Mouse (Mus musculus): ENCODE data around the gene Hacd2.

Hacd2 gene

DNA sequence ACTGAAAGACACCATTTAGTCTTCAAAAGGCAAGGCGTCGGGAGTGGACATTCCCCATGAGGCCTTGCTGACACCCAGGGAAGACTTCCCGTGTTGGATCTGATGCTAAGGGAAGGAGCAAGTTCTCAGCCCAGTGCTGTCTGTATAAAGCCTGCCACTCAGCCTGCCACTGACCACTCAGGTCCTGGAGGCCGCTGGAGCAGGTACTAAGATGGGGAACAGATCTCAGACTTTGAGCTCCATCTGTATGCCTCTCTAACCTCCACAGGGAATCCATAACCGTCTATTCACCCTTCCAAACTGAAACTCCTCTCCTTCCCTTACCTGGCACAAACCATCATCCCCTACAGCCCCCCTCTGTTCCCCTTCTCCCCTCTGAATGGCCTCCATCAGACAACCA lies 91.3 kb downstream of the Hacd2 start:
- no peak for DNase-seq (ENCODE audit: low spot score)

DNA sequence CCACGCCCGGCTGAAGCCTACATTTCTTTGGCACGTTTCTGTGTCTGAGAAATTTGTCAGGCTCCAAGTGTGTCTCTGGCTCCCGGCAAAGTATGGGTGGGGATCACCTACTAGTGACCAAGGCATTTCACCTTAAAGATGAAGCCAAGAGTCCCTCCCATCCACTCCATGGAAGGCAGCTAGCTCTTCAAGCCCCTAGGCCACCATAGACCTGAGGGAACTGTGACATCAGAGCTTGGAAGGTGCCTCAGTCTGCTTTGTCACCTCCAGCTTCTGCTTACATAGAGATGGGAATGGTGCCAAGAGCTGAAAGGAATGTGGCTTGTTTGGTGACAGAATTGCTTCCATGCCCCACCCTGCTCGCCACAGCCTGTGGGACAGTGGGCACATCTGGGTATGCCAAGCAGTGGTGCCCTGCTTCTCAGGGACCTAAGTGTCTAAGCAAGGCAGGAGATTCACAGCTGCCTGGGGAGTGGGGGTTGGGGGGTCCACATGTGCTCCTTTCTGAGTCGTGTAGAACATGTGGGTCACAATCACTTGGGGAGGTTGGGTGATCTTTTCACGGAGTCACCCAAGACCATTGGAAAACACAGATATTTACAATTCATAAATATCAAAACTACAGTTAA lies 94.2 kb downstream of the Hacd2 start:
- DNase-seq (ENCODE audit: low spot score), result no peak

DNA sequence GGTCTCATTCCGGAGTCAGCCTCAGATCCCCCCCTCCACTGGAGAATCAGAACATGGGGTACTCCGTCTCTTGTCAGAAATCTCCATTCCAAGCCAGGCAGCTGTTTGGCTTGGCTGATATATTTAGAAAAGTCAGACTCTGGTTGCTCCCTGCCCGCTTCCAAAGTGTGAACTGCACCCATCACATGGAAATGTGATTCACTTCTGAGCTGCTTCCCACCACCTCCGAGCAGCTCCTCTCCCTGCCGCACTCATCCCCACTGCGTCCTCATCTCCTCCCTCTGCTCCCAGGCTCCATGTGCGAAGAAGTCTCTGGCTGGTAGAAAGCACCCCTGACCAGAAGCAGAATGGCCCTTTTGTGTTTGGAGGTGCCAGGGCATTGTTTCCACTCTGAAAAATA lies 95.2 kb downstream of the Hacd2 start:
- no peak for DNase-seq (ENCODE audit: low spot score)

DNA sequence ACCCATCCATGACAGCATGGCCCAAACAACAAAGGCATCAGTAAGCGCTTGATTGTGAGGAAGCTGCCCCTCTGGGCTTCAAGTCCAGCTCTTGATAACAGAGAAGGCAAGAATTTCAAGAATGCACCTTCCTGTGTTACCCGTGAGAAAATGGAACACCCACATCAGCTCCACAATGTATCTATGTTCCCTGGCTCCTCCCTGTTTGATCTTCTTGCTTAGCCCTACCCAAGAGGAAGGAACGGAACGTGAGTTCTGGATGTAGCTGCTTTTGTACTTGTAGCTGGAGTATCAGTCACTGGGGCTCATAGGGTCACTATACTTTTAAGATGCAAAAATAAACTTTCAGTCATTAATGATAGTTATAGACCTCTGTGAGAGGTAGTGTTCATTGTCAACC lies 98.4 kb downstream of the Hacd2 start:
- no peak for DNase-seq (ENCODE audit: low spot score)

DNA sequence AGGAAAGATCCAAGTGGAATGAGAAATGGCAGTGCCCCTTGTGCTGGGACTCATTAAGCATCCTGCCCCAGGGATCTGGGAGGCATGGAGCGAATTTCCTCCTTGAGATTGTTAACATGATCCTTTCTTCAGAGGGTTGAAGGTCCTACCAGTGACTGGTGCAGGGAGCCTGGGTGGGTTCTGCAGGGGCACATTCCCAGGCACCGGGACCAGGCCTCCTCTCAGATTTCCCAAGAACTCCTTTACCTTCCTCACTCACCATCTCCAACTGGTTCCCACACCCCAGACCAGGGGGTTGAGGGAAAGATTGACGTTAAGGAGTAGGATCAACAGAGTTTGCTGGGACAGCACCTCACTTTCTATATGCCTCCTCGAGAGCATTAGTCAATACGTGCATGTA lies 105.0 kb downstream of the Hacd2 start:
- DNase-seq (ENCODE audit: low spot score), result no peak

DNA sequence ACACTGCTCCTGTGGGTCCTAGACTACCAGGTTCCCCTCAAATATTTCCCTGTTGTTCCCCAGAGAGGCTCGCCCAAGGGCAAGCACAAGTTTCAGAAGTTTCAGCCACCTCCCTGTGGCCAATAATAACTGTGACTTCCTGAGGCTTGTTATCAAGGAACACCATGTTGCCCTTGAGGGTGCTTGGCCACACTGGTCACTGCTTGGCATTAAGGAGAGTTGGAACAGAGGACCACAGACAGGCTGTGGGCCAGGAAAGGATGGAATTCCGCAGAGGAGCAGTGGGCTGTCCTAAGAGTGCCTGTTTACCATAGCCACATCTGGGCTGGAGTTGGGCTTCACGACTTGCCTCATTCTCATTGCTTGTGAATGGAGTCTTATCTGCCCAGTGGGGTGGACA lies 107.9 kb downstream of the Hacd2 start:
- no peak for DNase-seq (ENCODE audit: low spot score)

DNA sequence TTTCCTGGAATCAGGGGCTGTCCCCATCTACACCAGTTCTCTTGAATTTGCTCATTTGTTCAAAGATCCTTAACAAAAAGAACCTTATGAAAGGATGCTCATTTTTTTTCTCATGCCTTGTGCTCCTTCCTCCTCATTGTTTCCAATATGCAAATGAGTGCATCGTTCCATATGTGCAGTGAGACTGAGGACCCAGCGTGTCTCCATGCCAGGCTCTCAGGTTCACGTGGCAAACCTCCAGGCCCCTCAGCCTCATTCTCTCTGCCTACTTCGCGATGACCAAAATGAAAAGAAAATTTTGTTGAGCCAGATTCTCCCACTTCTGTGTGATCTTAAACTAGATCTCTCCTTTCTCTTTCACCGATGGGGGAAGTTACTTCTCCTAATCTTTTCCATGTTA lies 117.2 kb downstream of the Hacd2 start:
- DNase-seq (ENCODE audit: low spot score), result no peak

DNA sequence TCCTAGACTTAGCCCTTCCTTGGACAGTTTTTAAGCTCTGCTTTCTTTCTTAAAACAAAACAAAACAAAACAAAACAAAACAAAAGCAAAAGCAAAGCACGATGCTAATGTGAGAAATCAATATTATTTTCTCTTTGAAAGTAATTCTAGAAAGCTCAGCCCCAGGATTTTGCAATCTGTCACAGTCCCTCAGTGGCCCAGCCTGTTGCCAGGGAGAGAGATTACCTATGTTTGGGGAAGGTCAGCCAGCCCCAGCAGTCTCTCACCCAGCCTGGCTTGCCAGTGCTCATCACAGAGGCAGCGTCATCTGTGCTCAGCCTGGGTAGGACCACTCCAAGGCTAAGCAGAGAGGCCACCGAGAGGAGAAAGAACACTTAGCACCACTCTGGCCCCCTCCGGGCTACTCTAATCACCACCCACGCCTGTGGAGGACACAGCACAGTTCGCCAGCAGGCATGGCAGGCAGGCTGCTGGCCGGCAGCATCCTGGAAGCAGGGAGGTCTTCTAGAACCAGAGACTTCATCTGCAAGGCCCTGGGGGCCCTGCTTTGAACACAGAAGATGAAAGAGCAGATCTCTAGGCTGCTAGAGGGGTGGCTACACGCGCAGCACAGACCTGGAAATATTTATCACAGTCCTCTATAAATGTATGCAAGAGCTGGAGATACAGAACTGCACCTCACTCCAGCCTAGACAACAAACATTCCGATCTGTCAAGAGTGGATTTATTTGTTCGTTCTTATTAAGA lies 117.8 kb downstream of the Hacd2 start:
- no peak for DNase-seq (ENCODE audit: low spot score)

DNA sequence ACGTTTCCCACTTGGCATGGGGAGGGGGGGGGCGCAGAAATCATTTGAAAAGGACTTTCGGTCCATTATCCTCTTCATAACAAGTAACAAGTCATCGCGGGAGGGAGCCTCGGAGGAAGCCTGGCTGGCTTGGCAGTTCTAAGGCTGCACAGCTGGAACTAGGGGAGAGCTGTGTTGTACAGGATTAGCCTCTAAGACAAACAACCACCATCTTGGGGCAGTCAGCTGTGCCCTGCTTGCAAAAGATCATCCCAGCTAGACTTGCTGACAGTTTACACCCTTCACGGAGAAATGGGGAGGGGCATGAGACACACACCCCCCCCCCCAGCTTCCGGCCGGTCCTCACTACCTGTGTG lies 118.4 kb downstream of the Hacd2 start:
- DNase-seq (ENCODE audit: low spot score), result no peak

DNA sequence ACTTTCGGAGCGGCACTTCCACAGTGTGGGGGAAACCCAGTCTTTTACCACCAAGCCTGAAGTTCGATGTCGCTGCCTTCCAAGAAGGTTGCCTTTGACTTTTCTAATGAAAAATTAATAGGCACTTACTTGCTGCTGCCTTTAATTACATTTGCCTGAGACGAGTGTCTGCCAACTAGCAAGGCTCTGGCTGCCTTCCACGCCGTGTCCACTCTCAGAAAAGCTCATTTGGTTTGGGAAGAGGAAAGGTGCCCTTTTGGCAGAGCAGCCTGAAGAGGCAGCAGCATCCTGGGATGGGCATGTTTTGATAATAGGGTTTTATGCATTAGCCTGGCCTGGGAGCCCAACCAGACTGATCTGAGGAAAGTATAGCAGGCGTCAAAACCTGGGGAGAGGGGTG lies 119.6 kb downstream of the Hacd2 start:
- DNase-seq (ENCODE audit: low spot score), result no peak

DNA sequence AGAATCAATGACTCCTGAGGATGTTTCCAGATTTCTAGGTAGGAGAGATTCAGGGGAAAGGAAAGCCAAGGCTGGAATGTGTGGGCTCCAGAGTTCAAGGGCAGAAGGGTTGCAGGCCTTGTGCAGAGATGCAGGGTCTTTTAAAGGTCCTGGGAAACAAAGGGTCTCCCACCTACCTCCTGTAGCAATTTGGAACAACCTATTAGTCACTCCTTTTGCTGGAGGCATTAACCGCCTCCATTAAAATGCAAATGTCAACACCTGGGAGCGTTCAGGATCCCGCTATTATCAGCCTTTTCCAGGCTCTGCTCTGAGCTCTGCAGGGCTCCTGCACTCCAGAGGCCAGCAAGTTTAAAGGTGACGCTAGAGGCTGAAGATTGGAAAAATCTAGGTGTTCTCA lies 123.9 kb downstream of the Hacd2 start:
- no peak for DNase-seq (ENCODE audit: low spot score)

DNA sequence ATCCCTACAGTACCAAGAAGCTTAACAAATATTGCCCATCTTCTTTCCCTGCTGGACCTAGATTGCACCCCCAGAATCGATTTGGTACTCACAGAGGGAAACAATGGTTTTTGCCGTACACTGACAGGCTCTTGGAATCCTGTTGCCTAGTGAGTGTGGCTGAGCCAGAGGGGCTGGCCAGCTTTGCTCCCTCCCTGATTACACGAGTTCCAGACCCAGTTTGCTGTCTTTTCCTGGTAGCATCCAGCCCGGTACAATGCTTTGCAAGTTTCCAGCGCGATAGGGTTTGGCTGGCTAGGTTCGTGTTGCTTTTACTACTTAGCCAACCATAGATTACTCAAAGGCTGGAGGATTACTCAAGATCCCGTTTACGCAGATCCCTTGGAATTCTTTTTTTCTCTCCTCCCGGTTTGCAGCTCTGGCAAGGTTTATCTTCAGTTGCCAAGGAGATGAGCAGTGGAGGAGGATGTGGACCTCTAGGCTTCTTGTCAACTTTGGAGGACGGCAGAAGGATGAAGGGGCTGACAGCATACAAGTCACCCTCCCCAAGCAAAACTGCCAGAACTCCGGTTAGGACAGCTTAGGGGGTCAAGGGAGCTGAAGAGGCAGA lies 131.0 kb downstream of the Hacd2 start:
- DNase-seq (ENCODE audit: low spot score), result no peak

DNA sequence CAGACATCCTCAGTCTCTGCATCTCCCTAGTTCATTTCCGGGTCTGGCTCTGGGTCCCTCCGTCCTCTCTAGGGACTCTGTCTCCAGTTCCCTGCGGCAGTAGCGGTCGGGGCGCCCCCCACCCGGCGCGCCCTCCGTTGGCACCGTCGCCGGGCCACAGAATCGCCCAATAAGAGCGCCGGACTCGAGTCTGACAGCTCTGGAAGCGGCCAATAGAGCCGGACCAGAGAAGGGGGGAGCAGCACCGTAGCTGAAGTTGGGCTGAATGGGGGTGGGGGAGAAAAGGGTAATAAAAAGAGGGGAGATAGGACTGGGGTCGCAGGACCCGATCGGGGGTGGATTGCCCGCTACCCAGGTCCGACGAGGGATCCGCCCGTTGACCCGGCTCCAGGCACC lies 132.0 kb downstream of the Hacd2 start:
- DNase-seq (ENCODE audit: low spot score), result no peak

DNA sequence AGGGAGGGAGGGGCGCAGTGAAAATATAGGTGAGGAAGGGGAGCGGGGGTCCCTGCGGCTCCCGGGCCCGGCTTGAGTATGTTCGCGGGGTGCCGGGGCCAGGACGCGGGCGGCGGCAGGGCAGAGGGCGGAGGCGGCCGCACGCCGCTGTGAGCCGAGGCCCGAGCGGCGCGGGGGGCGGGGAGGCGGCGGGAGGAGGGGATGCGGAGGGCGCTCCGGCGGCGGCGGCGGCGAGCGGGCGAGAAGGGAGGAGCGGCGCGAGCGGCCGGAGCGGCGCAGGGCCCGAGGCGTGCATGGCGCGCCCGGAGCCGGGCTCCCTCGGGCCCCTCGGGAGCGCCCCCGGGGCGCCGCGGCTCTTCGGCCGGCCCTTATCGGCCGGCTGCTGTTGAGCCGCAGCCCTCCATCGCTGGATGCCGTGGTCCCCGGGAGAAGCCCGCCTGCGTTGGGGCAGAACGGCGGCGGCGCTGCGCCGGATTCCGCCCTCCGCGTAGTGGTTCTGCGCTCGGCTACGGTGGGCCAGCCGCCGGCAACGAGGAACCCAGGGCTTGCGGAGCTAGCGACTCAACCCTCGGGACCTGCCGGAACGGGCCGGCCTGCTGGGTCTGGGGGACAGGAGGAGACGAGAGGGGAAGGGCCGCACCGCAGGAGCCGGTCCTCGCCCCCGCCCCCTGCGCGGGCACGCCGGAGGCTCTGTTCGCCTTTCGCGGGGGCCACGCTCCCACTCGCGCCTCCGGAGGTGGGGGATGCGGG lies 132.6 kb downstream of the Hacd2 start, which contains the start of gene Adcy5:
Gene Adcy5, plus strand, starts transcription at position 237 of the 750 bp plus-strand sequence.
- DNase-seq (ENCODE audit: low spot score), result no peak

DNA sequence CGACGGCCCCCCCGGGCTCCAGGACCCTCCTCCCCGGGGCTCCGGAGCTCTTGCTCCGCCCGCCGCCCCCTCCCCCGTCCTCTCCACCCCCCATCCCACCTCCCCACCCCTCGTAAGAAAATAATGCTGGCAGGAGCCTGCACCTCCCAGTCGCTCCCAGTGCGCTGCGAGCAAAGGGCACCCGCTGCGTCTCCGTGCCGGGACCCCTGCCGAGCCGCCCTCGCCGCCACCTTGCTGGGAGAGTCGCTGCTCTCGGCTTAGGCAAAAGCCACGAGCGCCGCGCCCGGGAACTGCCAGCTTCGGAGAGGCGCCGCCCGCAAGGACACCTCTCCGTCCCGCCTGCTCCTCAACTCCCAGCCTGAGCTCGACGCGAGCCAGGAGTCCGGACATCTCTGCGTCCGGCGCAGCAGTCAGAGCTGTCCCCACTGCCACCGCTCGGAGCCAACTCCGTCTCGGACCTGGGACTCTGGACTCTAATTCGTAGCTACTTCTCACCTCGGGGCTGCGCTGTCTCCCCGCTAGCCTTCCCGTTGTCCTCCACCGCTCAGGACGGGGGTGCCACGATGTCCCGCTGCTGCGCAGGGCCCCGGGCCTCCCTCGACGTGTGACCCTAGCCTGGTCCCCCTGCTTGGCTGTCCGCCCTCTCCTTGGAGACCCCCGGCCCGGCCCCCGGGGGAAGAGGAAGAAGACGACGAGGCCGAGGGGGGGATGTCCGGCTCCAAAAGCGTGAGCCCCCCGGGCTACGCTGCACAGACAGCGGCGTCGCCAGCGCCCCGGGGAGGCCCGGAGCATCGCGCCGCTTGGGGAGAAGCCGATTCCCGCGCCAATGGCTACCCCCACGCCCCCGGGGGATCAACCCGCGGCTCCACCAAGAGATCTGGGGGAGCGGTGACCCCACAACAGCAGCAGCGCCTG lies 133.4 kb downstream of the Hacd2 start:
- no peak for DNase-seq (ENCODE audit: low spot score)

DNA sequence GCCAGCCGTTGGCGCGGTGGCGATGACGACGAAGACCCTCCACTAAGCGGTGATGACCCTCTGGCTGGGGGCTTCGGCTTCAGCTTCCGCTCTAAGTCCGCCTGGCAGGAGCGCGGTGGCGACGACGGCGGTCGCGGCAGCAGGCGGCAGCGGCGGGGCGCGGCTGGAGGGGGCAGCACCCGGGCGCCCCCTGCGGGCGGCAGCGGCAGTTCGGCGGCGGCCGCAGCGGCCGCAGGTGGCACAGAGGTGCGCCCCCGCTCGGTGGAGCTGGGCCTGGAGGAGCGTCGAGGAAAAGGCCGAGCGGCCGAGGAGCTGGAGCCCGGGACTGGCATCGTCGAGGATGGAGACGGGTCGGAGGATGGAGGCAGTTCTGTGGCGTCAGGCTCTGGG lies 134.1 kb downstream of the Hacd2 start:
- DNase-seq (ENCODE audit: low spot score), result no peak

DNA sequence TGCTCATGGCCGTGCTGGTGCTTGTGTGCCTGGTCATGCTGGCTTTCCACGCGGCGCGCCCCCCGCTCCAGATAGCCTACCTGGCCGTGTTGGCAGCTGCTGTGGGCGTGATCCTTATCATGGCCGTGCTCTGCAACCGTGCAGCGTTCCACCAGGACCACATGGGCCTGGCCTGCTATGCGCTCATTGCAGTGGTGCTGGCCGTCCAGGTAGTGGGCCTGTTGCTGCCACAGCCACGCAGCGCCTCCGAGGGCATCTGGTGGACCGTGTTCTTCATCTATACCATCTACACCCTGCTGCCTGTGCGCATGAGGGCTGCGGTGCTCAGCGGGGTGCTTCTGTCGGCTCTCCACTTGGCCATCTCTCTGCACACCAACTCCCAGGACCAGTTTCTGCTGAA lies 134.6 kb downstream of the Hacd2 start:
- DNase-seq (ENCODE audit: low spot score), result no peak

Measured in left cerebral cortex, adult 11 months (tissue).